Mouse (Mus musculus) embryonic facial prominence, embryonic 11.5 days (tissue): ENCODE data around the gene Ccdc92. TPM values are rescaled to one million over a fixed set of nuclear protein-coding genes. Genes with fewer than 3 reads are reported as not detected.

ENCODE experiments used
- ATAC-seq: fragments of 200-750 bp; cut with Nextera tagmentation; replicated peaks from 2 replicates; pipeline ENCODE4 v1.8.0; 2017; ENCODE audit warnings: low read depth; ENCODE audit not compliant: insufficient number of reproducible peaks, low FRiP score, low TSS enrichment
- DNase-seq: peaks from one replicate; pipeline ENCODE4 v3.0.0-alpha.2; 2015; ENCODE audit warnings: low spot score
- H3K27ac ChIP-seq: fragments of 300-500 bp; sonication (generic); replicated peaks from 2 replicates; pipeline ENCODE4 v1.5.1; 2014; ENCODE audit warnings: mild to moderate bottlenecking, low read depth, low read length, control low read depth
- H3K27me3 ChIP-seq: fragments of 300-500 bp; sonication (generic); 2 replicates; pipeline ENCODE4 v1.6.1; 2014; ENCODE audit warnings: mild to moderate bottlenecking, low read length, moderate library complexity, mixed read lengths; ENCODE audit not compliant: control insufficient read depth, insufficient read depth
- H3K36me3 ChIP-seq: fragments of 300-500 bp; sonication (generic); replicated peaks from 2 replicates; pipeline ENCODE4 v1.6.1; 2014; ENCODE audit warnings: low read depth, mild to moderate bottlenecking, low read length, moderate library complexity, mixed read lengths; ENCODE audit not compliant: control insufficient read depth, insufficient read depth
- H3K4me1 ChIP-seq: fragments of 300-500 bp; sonication (generic); 2 replicates; pipeline ENCODE4 v1.6.1; 2014; ENCODE audit warnings: low read length, mixed read lengths; ENCODE audit not compliant: control insufficient read depth, insufficient read depth
- H3K4me2 ChIP-seq: fragments of 300-500 bp; sonication (generic); 2 replicates; pipeline ENCODE4 v1.6.1; 2014; ENCODE audit warnings: low read depth, mild to moderate bottlenecking, control low read depth, low read length, moderate library complexity
- H3K4me3 ChIP-seq: fragments of 300-500 bp; sonication (generic); 2 replicates; pipeline ENCODE4 v1.5.1; 2014; ENCODE audit warnings: low read depth, low read length, control low read depth
- H3K9ac ChIP-seq: fragments of 300-500 bp; sonication (generic); replicated peaks from 2 replicates; pipeline ENCODE4 v1.6.1; 2014; ENCODE audit warnings: mild to moderate bottlenecking, control low read depth, low read length
- H3K9me3 ChIP-seq: fragments of 300-500 bp; sonication (generic); replicated peaks from 2 replicates; pipeline ENCODE4 v1.6.1; 2016; ENCODE audit warnings: mild to moderate bottlenecking, low read length, inconsistent platforms, mixed read lengths; ENCODE audit not compliant: control insufficient read depth
- WGBS: fragments of 180-500 bp; shearing (Covaris S2); extraction: QIAGEN DNeasy Blood & Tissue Kit; methylation state at CpG from one replicate; pipeline ENCODE4 v1.1.7; 2014; 5-methylcytosine and 5-hydroxymethylcytosine counted together
- polyA plus RNA-seq: library from polyadenylated mRNA; unstranded; fragments of >200 nt; fragmentation: Nextera tagmentation; extraction: Ambion mirVana; gene quantifications from 2 replicates; pipeline ENCODE4 v1.2.1, GENCODE M21; 2014

Ccdc92 gene
- polyA plus RNA-seq, 1 experiment from 2014 or later = 14.4 TPM

GRCm38 (mm10) chr5:124899945-124900631 lies 37.9 kb upstream of the Ccdc92 start:
- DNase-seq = peak; percentile 89
- H3K27me3 ChIP-seq = no peaks in the 10 kb centered on the region
- no peaks in the 10 kb centered on the region for H3K4me1 ChIP-seq
- WGBS = 32% methylated on average over 20 of the region's 20 CpGs
- no peak overlapping the region for H3K9ac ChIP-seq
- H3K27ac ChIP-seq = no peak overlapping the region
- no peak overlapping the region for H3K4me3 ChIP-seq
- H3K4me2 ChIP-seq = no peak overlapping the region
- ATAC-seq = 0 out of 2 replicates have a peak, but pooled peaks have one; percentile 17
- H3K36me3 ChIP-seq = no peaks in the 10 kb centered on the region
- no peaks in the 10 kb centered on the region for H3K9me3 ChIP-seq

- H3K36me3 ChIP-seq = no peaks in the 10 kb centered on the region
- no peak overlapping the region for H3K4me2 ChIP-seq
- no peak overlapping the region for H3K4me3 ChIP-seq
- ATAC-seq (no peak), DNase-seq (peak; percentile 31)
- 47% methylated on average over 7 of the region's 8 CpGs for WGBS
- no peak overlapping the region for H3K9ac ChIP-seq
- no peaks in the 10 kb centered on the region for H3K27me3 ChIP-seq
- H3K4me1 ChIP-seq = no peaks in the 10 kb centered on the region
- H3K27ac ChIP-seq = no peak overlapping the region
- H3K9me3 ChIP-seq = no peaks in the 10 kb centered on the region
Observed at GRCm38 (mm10) chr5:124896135-124896534, 33.9 kb upstream of the Ccdc92 start.

- no peaks in the 10 kb centered on the region for H3K27me3 ChIP-seq
- no peak overlapping the region for H3K4me3 ChIP-seq
- no peaks in the 10 kb centered on the region for H3K9me3 ChIP-seq
- DNase-seq = no peak
- 46% methylated on average over 3 of the region's 3 CpGs for WGBS
- H3K4me2 ChIP-seq = no peak overlapping the region
- H3K9ac ChIP-seq = no peak overlapping the region
- no peaks in the 10 kb centered on the region for H3K4me1 ChIP-seq
- peak; percentile 31 for ATAC-seq
- H3K36me3 ChIP-seq = peaks cover 11% of the 10 kb centered on the region
- H3K27ac ChIP-seq = no peak overlapping the region
Observed at GRCm38 (mm10) chr5:124891921-124892370, 29.7 kb upstream of the Ccdc92 start.

- WGBS = 95% methylated on average over 8 of the region's 8 CpGs
- DNase-seq (no peak), ATAC-seq (no peak)
- H3K4me3 ChIP-seq = no peak overlapping the region
- no peaks in the 10 kb centered on the region for H3K9me3 ChIP-seq
- no peak overlapping the region for H3K27ac ChIP-seq
- no peaks in the 10 kb centered on the region for H3K27me3 ChIP-seq
- H3K4me1 ChIP-seq = no peaks in the 10 kb centered on the region
- peaks cover 13% of the 10 kb centered on the region for H3K36me3 ChIP-seq
- H3K4me2 ChIP-seq = no peak overlapping the region
- no peak overlapping the region for H3K9ac ChIP-seq
Observed at GRCm38 (mm10) chr5:124888661-124889060, 26.4 kb upstream of the Ccdc92 start.

GRCm38 (mm10) chr5:124883877-124884276 lies 21.7 kb upstream of the Ccdc92 start:
- Histone ChIP-seq H3K36me3 (peaks cover 11% of the 10 kb centered on the region), H3K9ac (no peak overlapping the region), H3K27ac (no peak overlapping the region), H3K4me1 (no peaks in the 10 kb centered on the region), H3K4me3 (no peak overlapping the region), H3K27me3 (no peaks in the 10 kb centered on the region), H3K4me2 (no peak overlapping the region), H3K9me3 (no peaks in the 10 kb centered on the region)
- 91% methylated on average over 6 of the region's 6 CpGs for WGBS
- ATAC-seq = no peak
- DNase-seq = no peak

GRCm38 (mm10) chr5:124879801-124880200 lies 17.6 kb upstream of the Ccdc92 start:
- no peaks in the 10 kb centered on the region for H3K4me1 ChIP-seq
- H3K9me3 ChIP-seq = no peaks in the 10 kb centered on the region
- no peak for ATAC-seq
- no peak overlapping the region for H3K27ac ChIP-seq
- H3K27me3 ChIP-seq = no peaks in the 10 kb centered on the region
- peaks cover 3% of the 10 kb centered on the region for H3K36me3 ChIP-seq
- no peak overlapping the region for H3K4me3 ChIP-seq
- no peak overlapping the region for H3K9ac ChIP-seq
- WGBS = 85% methylated on average over 6 of the region's 6 CpGs
- H3K4me2 ChIP-seq = no peak overlapping the region
- DNase-seq = no peak

GRCm38 (mm10) chr5:124879251-124879650 lies 17.0 kb upstream of the Ccdc92 start:
- H3K9ac ChIP-seq = no peak overlapping the region
- H3K4me1 ChIP-seq = no peaks in the 10 kb centered on the region
- H3K4me2 ChIP-seq = no peak overlapping the region
- ATAC-seq (no peak), DNase-seq (no peak)
- 83% methylated on average over 4 of the region's 4 CpGs for WGBS
- H3K27me3 ChIP-seq = no peaks in the 10 kb centered on the region
- H3K9me3 ChIP-seq = no peaks in the 10 kb centered on the region
- H3K36me3 ChIP-seq = peaks cover 6% of the 10 kb centered on the region
- no peak overlapping the region for H3K4me3 ChIP-seq
- no peak overlapping the region for H3K27ac ChIP-seq

GRCm38 (mm10) chr5:124873890-124874601 lies 11.8 kb upstream of the Ccdc92 start:
- no peak for DNase-seq
- no peak overlapping the region for H3K9ac ChIP-seq
- H3K27ac ChIP-seq = no peak overlapping the region
- WGBS = 92% methylated on average over 6 of the region's 6 CpGs
- H3K4me1 ChIP-seq = no peaks in the 10 kb centered on the region
- no peak overlapping the region for H3K4me2 ChIP-seq
- H3K27me3 ChIP-seq = no peaks in the 10 kb centered on the region
- H3K9me3 ChIP-seq = no peaks in the 10 kb centered on the region
- ATAC-seq = no peak
- peaks cover 6% of the 10 kb centered on the region for H3K36me3 ChIP-seq
- no peak overlapping the region for H3K4me3 ChIP-seq
